Comparison of ENCODE assay signal across 12 mouse cellular contexts in the genomic region with DNA sequence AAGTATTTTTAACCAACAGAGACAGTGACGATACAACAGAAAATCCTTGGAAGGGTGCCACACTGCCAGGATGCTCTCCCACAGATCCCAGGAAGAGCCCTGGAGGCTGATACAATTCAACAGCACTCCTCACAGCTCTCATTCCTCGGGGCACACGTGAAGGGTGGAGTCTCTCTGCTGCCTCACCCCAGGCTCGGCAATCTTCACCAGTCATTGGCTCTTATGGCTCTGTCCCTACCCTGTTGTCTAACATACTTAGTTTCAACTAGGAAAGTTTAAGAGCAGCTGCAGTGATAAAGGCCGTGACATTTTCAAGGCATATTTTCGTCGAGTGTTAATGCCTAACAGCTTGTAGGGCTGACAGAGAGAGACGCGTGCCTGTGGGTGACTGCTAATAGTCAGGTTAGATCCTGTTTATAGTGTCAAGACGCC.
DNase-seq lines count a peak whose midpoint lies in the region; ATAC-seq lines count a peak whose summit lies in the region.
"Had no signal": no experiment of that assay in that cellular context is flagged by ENCODE, and none has a peak within 500 bp of the region (broad histone marks: within the 10 kb centered on the region; RNA-seq: fewer than 3 reads in every experiment).

No protein-coding gene starts in this region.

- peak; percentile 6 for DNase-seq in embryo, embryonic 11 days
- no peak for DNase-seq in embryo, embryonic 10 days (ENCODE audit: low spot score)
- DNase-seq in layer of hippocampus, adult 11-12 months (ENCODE audit: low spot score), result peak; percentile 35
- DNase-seq in layer of hippocampus, postnatal 10 days (ENCODE audit: low spot score in 2 of 2), result no peak
- peak; percentile 90 for DNase-seq in brain, adult 2 months (ENCODE audit: low read depth, low spot score)
- DNase-seq in forelimb bud, embryonic 11.5 days (ENCODE audit: low read depth, low spot score), result peak; percentile 1
- DNase-seq in ovary, adult 18-20 months (ENCODE audit: low spot score), result no peak
- DNase-seq: gastrocnemius, postnatal 14 days; thymus, adult 18-20 months had no signal

- ATAC-seq in erythroid progenitor cell, adult 5-6 weeks (replicated peaks; ENCODE audit: low FRiP score, poor library complexity, severe bottlenecking), result no peak
- ATAC-seq: activated CD4-positive, CD25-positive, alpha-beta regulatory T cell, adult 4 months; midbrain, embryonic 13.5 days had no signal

Comparison
In these comparisons a context has a peak if more than half of its experiments do, and no peak if none do; other contexts are left out.
1. DNase-seq: peak in embryo, embryonic 11 days (single experiment), layer of hippocampus, adult 11-12 months (single experiment), brain, adult 2 months (single experiment) and forelimb bud, embryonic 11.5 days (single experiment); none in embryo, embryonic 10 days (single experiment), layer of hippocampus, postnatal 10 days (0 of 2) and ovary, adult 18-20 months (single experiment).